Mouse (Mus musculus) thymus, adult 2 months (tissue): ENCODE results near the gene Igsf9b. TPM values are rescaled to one million over a fixed set of nuclear protein-coding genes. Genes with fewer than 3 reads are reported as not detected.

Source experiments
- DNase-seq: peaks from one replicate; pipeline ENCODE4 v3.0.0; 2021
- H3K27ac ChIP-seq: fragments of 200-500 bp; 2 replicates; pipeline ENCODE4 v1.5.1; 2012; ENCODE audit warnings: low read length, control low read depth; ENCODE audit not compliant: control insufficient read depth, insufficient read depth
- H3K27me3 ChIP-seq: fragments of 200-500 bp; 2 replicates; pipeline ENCODE4 v1.6.1; 2012; ENCODE audit warnings: mild to moderate bottlenecking, low read length, moderate library complexity, mixed read lengths; ENCODE audit not compliant: control insufficient read depth, insufficient read depth
- H3K36me3 ChIP-seq: fragments of 200-500 bp; 2 replicates; pipeline ENCODE4 v1.6.1; 2012; ENCODE audit warnings: mild to moderate bottlenecking, low read length, moderate library complexity; ENCODE audit not compliant: control insufficient read depth, insufficient read depth
- H3K4me1 ChIP-seq: fragments of 200-500 bp; replicated peaks from 2 replicates; pipeline ENCODE4 v1.6.1; 2012; ENCODE audit warnings: low read length; ENCODE audit not compliant: control insufficient read depth, insufficient read depth
- H3K4me3 ChIP-seq: fragments of 200-500 bp; 2 replicates; pipeline ENCODE4 v1.5.1; 2012; ENCODE audit warnings: mild to moderate bottlenecking, low read length, control low read depth, moderate library complexity; ENCODE audit not compliant: control insufficient read depth, insufficient read depth
- CTCF ChIP-seq: fragments of 200-500 bp; IDR thresholded peaks from 2 replicates; pipeline ENCODE4 v1.5.1; 2012; ENCODE audit warnings: mild to moderate bottlenecking, control low read depth, low read length, moderate library complexity, borderline replicate concordance; ENCODE audit not compliant: control insufficient read depth, poor library complexity, insufficient read depth; ENCODE audit errors: extremely low read depth
- POLR2A ChIP-seq: fragments of 200-500 bp; IDR thresholded peaks from 2 replicates; pipeline ENCODE4 v1.6.1; 2012; ENCODE audit warnings: mild to moderate bottlenecking, low read length, control low read depth, moderate library complexity; ENCODE audit not compliant: control insufficient read depth, poor library complexity, insufficient read depth; ENCODE audit errors: extremely low read depth
- WGBS: fragments of 180-500 bp; shearing (Covaris S2); methylation state at CpG from one replicate; pipeline ENCODE4 v1.1.7; 2018; 5-methylcytosine and 5-hydroxymethylcytosine counted together
- polyA plus RNA-seq: library from polyadenylated mRNA; depleted of rRNA; stranded (reverse); fragments of >200 nt; gene quantifications from 2 replicates; pipeline ENCODE4 v1.2.3, GENCODE M21; 2012

Igsf9b gene
- polyA plus RNA-seq, 1 experiment: 1.0 TPM

DNA sequence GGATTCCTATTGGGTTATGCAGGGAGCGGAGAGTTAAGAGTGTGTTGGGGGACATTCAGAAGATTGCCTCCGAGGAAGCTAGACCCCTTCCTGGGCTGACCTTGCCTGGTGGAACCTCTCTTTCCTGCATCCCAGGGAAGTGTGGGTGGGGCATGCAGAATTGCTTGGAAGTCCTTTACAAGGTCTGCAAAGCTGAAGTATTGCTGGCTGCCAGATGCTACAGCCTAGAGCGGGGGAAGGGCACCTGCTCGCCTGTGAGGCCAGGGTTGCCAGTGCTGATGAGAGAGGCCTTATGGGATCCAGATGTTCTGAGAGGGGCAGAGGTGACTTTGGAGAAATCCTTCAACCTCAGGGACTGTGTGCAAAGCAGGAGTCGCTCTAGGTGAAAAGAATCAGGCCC is 2.5 kb downstream of the Igsf9b start:
- no peak for DNase-seq
- WGBS: 75% methylated on average over 5 of the region's 5 CpGs

DNA sequence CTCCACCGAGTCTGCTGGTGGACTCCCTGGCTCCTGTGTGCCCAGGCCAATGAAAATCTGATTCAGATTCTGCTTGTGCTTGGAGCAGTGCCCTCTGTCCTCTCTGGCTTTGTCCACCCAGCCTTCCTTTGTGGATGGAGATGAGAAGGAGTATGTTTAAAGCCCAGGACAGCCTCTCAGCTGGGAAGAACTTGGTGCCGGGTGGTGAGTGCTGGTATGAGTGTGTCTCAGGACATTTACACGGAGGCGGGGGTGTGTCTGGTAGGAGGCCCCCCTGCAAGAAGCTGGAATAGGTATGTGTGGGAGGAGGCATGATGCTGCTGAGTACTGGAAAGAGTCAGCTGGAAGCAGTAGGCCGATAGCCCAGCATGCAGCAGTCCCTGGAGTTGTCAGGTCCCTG is 3.3 kb downstream of the Igsf9b start:
- Histone ChIP-seq H3K4me1 (no peaks in the 10 kb centered on the region), H3K27ac (no peak overlapping the region), H3K27me3 (peaks cover 4% of the 10 kb centered on the region; the same call in 1 of the 2 replicates), H3K4me3 (no peak overlapping the region), H3K36me3 (no peaks in the 10 kb centered on the region)
- 83% methylated on average over 5 of the region's 5 CpGs for WGBS
- DNase-seq: no peak
- TF ChIP-seq CTCF: no peak

More for the DNA sequence above, 2.5 kb downstream of the Igsf9b start:
- H3K27ac ChIP-seq: no peak overlapping the region
- H3K4me1 ChIP-seq: no peaks in the 10 kb centered on the region
- H3K36me3 ChIP-seq: no peaks in the 10 kb centered on the region
- no peak for TF ChIP-seq CTCF
- no peak for TF ChIP-seq POLR2A
- H3K4me3 ChIP-seq: no peak overlapping the region
- peaks cover 4% of the 10 kb centered on the region; the same call in 1 of the 2 replicates for H3K27me3 ChIP-seq

DNA sequence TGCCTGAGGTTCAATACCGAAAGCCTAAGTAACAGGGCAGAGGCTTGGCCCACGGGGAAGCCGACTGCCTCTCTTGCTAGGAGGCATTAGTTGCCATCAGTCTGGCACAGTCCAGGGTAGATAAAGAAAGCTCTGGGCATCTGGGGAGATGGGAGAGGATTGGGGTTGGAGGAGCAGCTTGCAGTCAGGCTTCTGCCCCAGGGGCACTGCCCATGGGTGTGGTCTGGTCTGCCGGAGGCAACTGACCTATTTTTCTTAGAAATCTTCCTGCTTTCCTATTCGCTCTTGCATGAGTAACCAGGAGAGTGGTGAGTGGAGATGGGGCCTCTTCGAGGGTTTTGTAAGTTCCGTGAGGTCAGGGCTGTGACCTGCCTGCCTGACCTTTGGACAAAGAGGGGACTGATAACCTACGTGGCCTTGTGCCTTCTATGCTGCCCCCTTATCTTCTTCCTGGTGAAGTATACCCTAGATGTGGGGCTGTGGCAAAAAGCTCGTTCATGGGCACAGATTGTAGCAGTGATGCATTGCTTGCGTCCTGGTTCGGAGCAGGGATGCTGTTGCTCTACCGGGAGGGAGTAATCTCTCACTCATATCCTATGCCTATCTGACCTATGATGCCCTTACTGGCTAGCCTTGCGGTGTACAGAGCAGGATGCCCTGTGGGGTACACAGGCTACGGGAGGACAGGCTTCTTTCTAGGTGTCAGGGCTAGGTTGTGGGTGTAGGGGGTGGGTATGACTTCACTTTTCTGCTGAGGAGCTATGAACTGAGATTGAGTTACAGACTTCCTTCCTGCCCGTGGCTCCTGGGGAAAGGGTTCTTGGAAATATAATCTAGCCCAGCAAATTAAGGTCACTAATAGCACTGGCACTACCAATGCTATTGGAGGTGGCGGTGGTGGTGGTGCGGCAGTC is 4.8 kb downstream of the Igsf9b start:
- no peak for DNase-seq
- no peak overlapping the region for H3K27ac ChIP-seq
- no peaks in the 10 kb centered on the region for H3K36me3 ChIP-seq
- no peak overlapping the region for H3K4me3 ChIP-seq
- H3K27me3 ChIP-seq: peaks cover 4% of the 10 kb centered on the region; the same call in 1 of the 2 replicates
- no peak for TF ChIP-seq POLR2A
- TF ChIP-seq CTCF: no peak
- H3K4me1 ChIP-seq: no peaks in the 10 kb centered on the region
- WGBS: 77% methylated on average over 17 of the region's 17 CpGs

GRCm38 (mm10) chr9:27304485-27305102 is 5.6 kb downstream of the Igsf9b start:
- H3K27me3 ChIP-seq: peaks cover 4% of the 10 kb centered on the region; the same call in 1 of the 2 replicates
- WGBS: 63% methylated on average over 5 of the region's 5 CpGs
- no peak for DNase-seq
- H3K4me3 ChIP-seq: no peak overlapping the region
- no peaks in the 10 kb centered on the region for H3K4me1 ChIP-seq
- no peak overlapping the region for H3K27ac ChIP-seq
- TF ChIP-seq POLR2A (no peak), CTCF (no peak)
- H3K36me3 ChIP-seq: no peaks in the 10 kb centered on the region

- no peaks in the 10 kb centered on the region for H3K36me3 ChIP-seq
- no peak for TF ChIP-seq CTCF
- no peak for TF ChIP-seq POLR2A
- H3K4me1 ChIP-seq: no peaks in the 10 kb centered on the region
- no peak for DNase-seq
- 65% methylated on average over 3 of the region's 3 CpGs for WGBS
- no peak overlapping the region for H3K27ac ChIP-seq
- H3K27me3 ChIP-seq: 0 out of 2 replicates have a peak, but pooled peaks cover under 1% of the 10 kb centered on the region
- H3K4me3 ChIP-seq: no peak overlapping the region
Measured at GRCm38 (mm10) chr9:27305502-27305901, 6.5 kb downstream of the Igsf9b start.

DNA sequence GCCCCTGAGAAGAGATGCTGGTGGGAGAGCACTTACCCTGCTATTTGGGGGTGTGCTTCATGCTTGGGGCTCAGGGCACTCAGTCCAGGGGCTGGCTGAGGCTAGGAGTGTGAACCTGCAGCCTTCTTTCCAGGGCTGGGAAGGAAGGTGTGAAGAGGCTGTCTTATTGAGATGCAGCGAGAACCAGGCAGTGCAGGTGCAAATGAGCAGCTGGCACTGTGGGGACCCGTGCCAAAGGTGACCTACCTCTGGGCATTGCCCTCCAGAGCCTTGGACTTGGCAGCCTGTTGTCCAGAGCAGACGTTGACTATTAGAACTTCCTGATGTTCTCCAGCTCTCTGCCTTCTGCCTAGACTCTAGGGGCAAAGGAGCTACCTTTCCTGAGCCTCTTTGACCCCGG is 7.6 kb downstream of the Igsf9b start:
- H3K4me3 ChIP-seq: no peak overlapping the region
- no peaks in the 10 kb centered on the region for H3K4me1 ChIP-seq
- no peaks in the 10 kb centered on the region for H3K36me3 ChIP-seq
- H3K27me3 ChIP-seq: no peaks in the 10 kb centered on the region
- TF ChIP-seq CTCF: no peak
- no peak for TF ChIP-seq POLR2A
- H3K27ac ChIP-seq: no peak overlapping the region
- 38% methylated on average over 4 of the region's 4 CpGs for WGBS
- no peak for DNase-seq

GRCm38 (mm10) chr9:27307265-27307664 is 8.3 kb downstream of the Igsf9b start:
- WGBS: 4% methylated on average over 3 of the region's 3 CpGs
- DNase-seq: no peak
- no peak overlapping the region for H3K27ac ChIP-seq
- H3K4me1 ChIP-seq: no peaks in the 10 kb centered on the region
- H3K4me3 ChIP-seq: no peak overlapping the region
- no peaks in the 10 kb centered on the region for H3K36me3 ChIP-seq
- H3K27me3 ChIP-seq: no peaks in the 10 kb centered on the region
- no peak for TF ChIP-seq CTCF
- TF ChIP-seq POLR2A: no peak
